Mouse (Mus musculus): ENCODE measurements around the gene Csf3r. TPM values are rescaled to one million over a fixed set of nuclear protein-coding genes. Genes with fewer than 3 reads are reported as not detected.

Gene Csf3r
- 0.32 TPM for polyA plus RNA-seq (2014; fragmentation: Illumina TruSeq; extraction: RNeasy Lipid Tissue Mini Kit (QIAGEN cat#74804); ENCODE audit: low read depth, low replicate concordance)

GRCm38 (mm10) chr4:126024303-126024900 lies at the start of gene Csf3r:
Csf3r (plus strand) TSS chr4:126024550.

GRCm38 (mm10) chr4:126046851-126047585 lies 22.7 kb downstream of the Csf3r start, which contains the start of gene Mrps15:
Mrps15 (plus strand) TSS chr4:126046925.

GRCm38 (mm10) chr4:126058134-126058996 lies 34.0 kb downstream of the Csf3r start, which contains the start of gene Oscp1:
Oscp1 (plus strand) TSS chr4:126058565.

Other genes with a start within 250 kb of the Csf3r start
- 53.3 TPM for gene Mrps15, start 22.4 kb downstream of the Csf3r start, polyA plus RNA-seq (2014; fragmentation: Illumina TruSeq; extraction: RNeasy Lipid Tissue Mini Kit (QIAGEN cat#74804); ENCODE audit: low read depth, low replicate concordance)
- not detected for gene Oscp1, start 34.0 kb downstream of the Csf3r start, polyA plus RNA-seq (2014; fragmentation: Illumina TruSeq; extraction: RNeasy Lipid Tissue Mini Kit (QIAGEN cat#74804); ENCODE audit: low read depth, low replicate concordance)
- 3.5 TPM for gene Lsm10, start 72.1 kb downstream of the Csf3r start, polyA plus RNA-seq (2014; fragmentation: Illumina TruSeq; extraction: RNeasy Lipid Tissue Mini Kit (QIAGEN cat#74804); ENCODE audit: low read depth, low replicate concordance)
- 5.1 TPM for gene Stk40, start 79.4 kb downstream of the Csf3r start, polyA plus RNA-seq (2014; fragmentation: Illumina TruSeq; extraction: RNeasy Lipid Tissue Mini Kit (QIAGEN cat#74804); ENCODE audit: low read depth, low replicate concordance)
- gene Eva1b, start 123.2 kb downstream of the Csf3r start, polyA plus RNA-seq (2014; fragmentation: Illumina TruSeq; extraction: RNeasy Lipid Tissue Mini Kit (QIAGEN cat#74804); ENCODE audit: low read depth, low replicate concordance): not detected
- gene Sh3d21, start 138.9 kb downstream of the Csf3r start, polyA plus RNA-seq (2014; fragmentation: Illumina TruSeq; extraction: RNeasy Lipid Tissue Mini Kit (QIAGEN cat#74804); ENCODE audit: low read depth, low replicate concordance): 0.21 TPM
- gene Thrap3, start 178.2 kb downstream of the Csf3r start, polyA plus RNA-seq (2014; fragmentation: Illumina TruSeq; extraction: RNeasy Lipid Tissue Mini Kit (QIAGEN cat#74804); ENCODE audit: low read depth, low replicate concordance): 76.8 TPM
- 4.0 TPM for gene Map7d1, start 231.8 kb downstream of the Csf3r start, polyA plus RNA-seq (2014; fragmentation: Illumina TruSeq; extraction: RNeasy Lipid Tissue Mini Kit (QIAGEN cat#74804); ENCODE audit: low read depth, low replicate concordance)
- 24.9 TPM for gene Trappc3, start 237.8 kb downstream of the Csf3r start, polyA plus RNA-seq (2014; fragmentation: Illumina TruSeq; extraction: RNeasy Lipid Tissue Mini Kit (QIAGEN cat#74804); ENCODE audit: low read depth, low replicate concordance)

Data from liver, adult 10 weeks (tissue).